Mouse (Mus musculus) olfactory bulb, adult 2 months (tissue): Measurements from ENCODE around the gene Idua.

Source experiments
- CTCF ChIP-seq: fragments of 200-500 bp; IDR thresholded peaks from 2 replicates; pipeline ENCODE4 v1.5.1; 2012; ENCODE audit warnings: low read depth, mild to moderate bottlenecking, low read length, moderate library complexity; ENCODE audit not compliant: insufficient read depth
- POLR2A ChIP-seq: fragments of 200-500 bp; IDR thresholded peaks from 2 replicates; pipeline ENCODE4 v1.6.1; 2012; ENCODE audit warnings: mild to moderate bottlenecking, low read depth, low read length, moderate library complexity; ENCODE audit not compliant: insufficient read depth

DNA sequence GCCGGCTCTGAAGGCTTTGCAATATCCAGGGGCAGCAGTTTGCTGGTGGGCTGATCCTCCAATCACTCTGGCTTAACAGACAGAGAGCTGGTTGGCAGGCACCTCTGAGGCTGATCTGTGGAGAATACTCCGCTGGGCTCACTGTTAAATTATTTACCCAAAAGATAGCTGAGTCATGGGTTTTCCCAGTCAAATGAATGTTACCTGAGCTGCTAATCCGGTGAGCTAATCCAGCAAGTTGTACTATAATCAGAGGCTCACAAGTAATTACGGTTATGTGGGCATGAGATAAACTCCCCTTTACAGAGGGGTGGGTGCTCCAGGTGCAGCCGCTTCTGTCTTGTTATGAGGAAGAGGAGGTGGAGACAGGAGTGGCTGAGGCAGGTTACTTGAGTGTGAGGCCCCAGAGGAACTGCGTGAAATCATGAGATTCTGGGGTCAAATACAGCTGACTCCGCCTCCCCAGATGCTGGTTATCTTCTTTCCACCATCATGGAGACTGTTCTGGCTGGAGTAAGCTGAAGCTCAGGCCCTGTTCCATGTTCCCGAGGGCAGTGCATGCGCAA lies 15.2 kb downstream of the Idua start, which contains the start of gene Slc26a1:
- no peak for TF ChIP-seq POLR2A
- TF ChIP-seq CTCF = no peak
